8 mouse cellular contexts compared by ENCODE assay signal in the genomic region with DNA sequence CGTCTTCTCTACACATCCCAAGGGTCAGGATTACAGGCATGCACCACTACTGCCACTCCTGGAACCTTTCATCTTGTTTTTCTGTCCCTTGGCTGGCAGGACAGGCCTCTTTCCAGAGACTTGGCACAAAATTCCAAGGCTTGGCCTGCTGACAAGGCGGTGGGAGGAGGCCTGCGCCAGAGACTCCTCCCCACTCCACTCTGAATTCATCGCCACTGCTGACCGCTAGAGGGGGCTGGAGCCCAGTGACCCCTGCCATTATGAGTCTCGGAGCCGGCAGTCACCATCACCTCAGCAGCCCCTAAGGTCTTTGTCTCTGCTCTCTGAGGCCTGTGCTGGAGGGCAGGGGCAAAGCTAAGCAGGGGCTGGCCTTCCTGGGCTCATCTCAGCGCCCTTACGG. TPM values are rescaled to one million over a fixed set of nuclear protein-coding genes. Genes with fewer than 3 reads are reported as not detected.
A peak's percentile ranks its signal among the peaks of the same experiment; 100 is the strongest.
DNase-seq lines count a peak whose midpoint lies in the region; ATAC-seq and TF ChIP-seq lines count a peak whose summit lies in the region.

No protein-coding gene starts in this region.

- H3K36me3 ChIP-seq in heart, embryonic 10.5 days = no peaks in the 10 kb centered on the region
- H3K36me3 ChIP-seq in kidney, embryonic 14.5 days (ENCODE audit: control insufficient read depth, insufficient read depth, low read length) = no peaks in the 10 kb centered on the region
- no peaks in the 10 kb centered on the region for H3K36me3 ChIP-seq in limb, embryonic 15.5 days
- no peaks in the 10 kb centered on the region for H3K36me3 ChIP-seq in splenic B cell, adult 2 months (ENCODE audit: control insufficient read depth, insufficient read depth, low read length, poor library complexity, severe bottlenecking)

- H3K27me3 ChIP-seq in heart, embryonic 10.5 days (ENCODE audit: insufficient read depth, poor library complexity, severe bottlenecking) = no peaks in the 10 kb centered on the region
- H3K27me3 ChIP-seq in kidney, embryonic 14.5 days (ENCODE audit: control insufficient read depth, insufficient read depth, low read length) = no peaks in the 10 kb centered on the region
- no peaks in the 10 kb centered on the region for H3K27me3 ChIP-seq in limb, embryonic 15.5 days
- H3K27me3 ChIP-seq in splenic B cell, adult 2 months (ENCODE audit: control insufficient read depth, insufficient read depth, low read length, poor library complexity, severe bottlenecking) = no peaks in the 10 kb centered on the region

- DNase-seq in A20 (ENCODE audit: low read depth, low spot score) = peak; percentile 77
- DNase-seq in heart, embryonic 10.5 days (ENCODE audit: low spot score) = peak; percentile 94
- DNase-seq in splenic B cell, adult 2 months (ENCODE audit: low read depth, low spot score) = peak; percentile 79

- peaks cover 4% of the 10 kb centered on the region for H3K4me1 ChIP-seq in bone marrow macrophage, adult 2 months (ENCODE audit: control insufficient read depth, insufficient read depth, low read length)
- peaks cover 52% of the 10 kb centered on the region for H3K4me1 ChIP-seq in heart, embryonic 10.5 days
- H3K4me1 ChIP-seq in kidney, embryonic 14.5 days (ENCODE audit: control insufficient read depth, insufficient read depth, low read length) = peaks cover 17% of the 10 kb centered on the region; the same call in 1 of the 2 replicates
- peaks cover 44% of the 10 kb centered on the region for H3K4me1 ChIP-seq in limb, embryonic 15.5 days

- H3K4me2 ChIP-seq in kidney, embryonic 14.5 days (replicated peaks; ENCODE audit: low read depth, low read length) = no peak overlapping the region
- no peak overlapping the region for H3K4me2 ChIP-seq in limb, embryonic 15.5 days

- H3K27ac ChIP-seq in bone marrow macrophage, adult 2 months (ENCODE audit: insufficient read depth, low read depth, low read length) = no peak overlapping the region
- H3K27ac ChIP-seq in heart, embryonic 10.5 days = peak overlapping the region; percentile 94
- no peak overlapping the region for H3K27ac ChIP-seq in kidney, embryonic 14.5 days (ENCODE audit: low read depth, low read length)
- H3K27ac ChIP-seq in limb, embryonic 15.5 days = no peak overlapping the region

- WGBS in heart, embryonic 10.5 days = 5% methylated on average over 9 of the region's 9 CpGs
- 13% methylated on average over 9 of the region's 9 CpGs for WGBS in kidney, embryonic 14.5 days
- 11% methylated on average over 9 of the region's 9 CpGs for WGBS in limb, embryonic 15.5 days

- H3K9me3 ChIP-seq in heart, embryonic 10.5 days = no peaks in the 10 kb centered on the region
- no peaks in the 10 kb centered on the region for H3K9me3 ChIP-seq in kidney, embryonic 14.5 days (ENCODE audit: control insufficient read depth, low read length)
- H3K9me3 ChIP-seq in limb, embryonic 15.5 days = no peaks in the 10 kb centered on the region

- TF ChIP-seq POLR2A in bone marrow macrophage, adult 2 months (IDR thresholded peaks at IDR 0.05; ENCODE audit: borderline replicate concordance, low read depth, low read length) = no peak

- no peak overlapping the region for H3K9ac ChIP-seq in kidney, embryonic 14.5 days (ENCODE audit: low read depth, low read length)
- no peak overlapping the region for H3K9ac ChIP-seq in limb, embryonic 15.5 days

- TF ChIP-seq CTCF in bone marrow macrophage, adult 2 months (IDR thresholded peaks at IDR 0.05; ENCODE audit: low read depth, low read length) = peak; percentile 66

- ATAC-seq in erythroblast, adult 5-6 weeks (replicated peaks; ENCODE audit: low FRiP score, poor library complexity, severe bottlenecking) = peak; percentile 88
- peak; percentile 65 for ATAC-seq in kidney, embryonic 14.5 days (ENCODE audit: low FRiP score, low TSS enrichment)
- peak; percentile 65 for ATAC-seq in limb, embryonic 15.5 days (ENCODE audit: insufficient number of reproducible peaks, low FRiP score, low TSS enrichment, low read depth)
- ATAC-seq in monocyte, adult 5-6 weeks (replicated peaks; ENCODE audit: insufficient number of reproducible peaks, low FRiP score, low TSS enrichment, poor library complexity, severe bottlenecking) = peak; percentile 93

- no peak overlapping the region for H3K4me3 ChIP-seq in bone marrow macrophage, adult 2 months (ENCODE audit: insufficient read depth, low read length)
- no peak overlapping the region for H3K4me3 ChIP-seq in heart, embryonic 10.5 days
- H3K4me3 ChIP-seq in kidney, embryonic 14.5 days (ENCODE audit: low read length) = no peak overlapping the region
- no peak overlapping the region for H3K4me3 ChIP-seq in limb, embryonic 15.5 days

RNA-seq across cellular contexts. Expression of a gene that starts 23.0 kb away (rescaled TPM):
- 51.6 and 52.0 TPM in 2 replicates for polyA plus RNA-seq in bone marrow macrophage, adult 2 months (2012; ENCODE audit: insufficient read depth, insufficient read length, missing spikeins)
- total RNA-seq in erythroblast, adult 5-6 weeks (2015; ENCODE audit: low replicate concordance) = 9.2 and 18.8 TPM in 2 replicates
- 2.4 and 4.3 TPM in 2 replicates for total RNA-seq in erythroblast, adult 5-6 weeks (2017; ENCODE audit: low replicate concordance)
- polyA plus RNA-seq in heart, embryonic 10.5 days (2016; fragmentation: Nextera tagmentation; extraction: Ambion mirVana) = 64.8 and 68.6 TPM in 2 replicates
- 64.9 and 78.0 TPM in 2 replicates for polyA plus RNA-seq in kidney, embryonic 14.5 days (2014; fragmentation: Nextera tagmentation; extraction: Ambion mirVana)
- 78.8 and 83.6 TPM in 2 replicates for polyA plus RNA-seq in limb, embryonic 15.5 days (2015; fragmentation: Nextera tagmentation; extraction: Ambion mirVana)
- 32.5 to 55.1 TPM (median 32.6 TPM) in 3 replicates for total RNA-seq in monocyte, adult 5-6 weeks (2017)

RNA-seq across cellular contexts. Expression of a gene that starts 39.7 kb away (rescaled TPM):
- polyA plus RNA-seq in bone marrow macrophage, adult 2 months (2012; ENCODE audit: insufficient read depth, insufficient read length, missing spikeins) = 1.4 and 2.7 TPM in 2 replicates
- 1.5 and 2.3 TPM in 2 replicates for total RNA-seq in erythroblast, adult 5-6 weeks (2015; ENCODE audit: low replicate concordance)
- 0.94 and 4.0 TPM in 2 replicates for total RNA-seq in erythroblast, adult 5-6 weeks (2017; ENCODE audit: low replicate concordance)
- 10.2 and 17.0 TPM in 2 replicates for polyA plus RNA-seq in heart, embryonic 10.5 days (2016; fragmentation: Nextera tagmentation; extraction: Ambion mirVana)
- polyA plus RNA-seq in kidney, embryonic 14.5 days (2014; fragmentation: Nextera tagmentation; extraction: Ambion mirVana) = 13.3 and 20.2 TPM in 2 replicates
- 6.2 and 6.8 TPM in 2 replicates for polyA plus RNA-seq in limb, embryonic 15.5 days (2015; fragmentation: Nextera tagmentation; extraction: Ambion mirVana)
- total RNA-seq in monocyte, adult 5-6 weeks (2017) = 2.9 to 12.0 TPM (median 5.7 TPM) in 3 replicates
